Mouse (Mus musculus) lung, adult 2 months (tissue): ENCODE results near the gene Hcn3. TPM values are rescaled to one million over a fixed set of nuclear protein-coding genes. Genes with fewer than 3 reads are reported as not detected.

Experiments used
- DNase-seq: peaks from one replicate; pipeline ENCODE4 v3.0.0; 2022
- H3K4me1 ChIP-seq: fragments of 200-500 bp; 2 replicates; pipeline ENCODE4 v1.6.1; 2011; ENCODE audit warnings: low read length; ENCODE audit not compliant: control insufficient read depth, insufficient read depth
- H3K4me3 ChIP-seq: fragments of 200-500 bp; replicated peaks from 2 replicates; pipeline ENCODE3; 2011; ENCODE audit warnings: low read depth, mild to moderate bottlenecking, control low read depth, low read length; ENCODE audit errors: extremely low read depth
- CTCF ChIP-seq: fragments of 200-500 bp; IDR thresholded peaks from 2 replicates; pipeline ENCODE4 v1.5.1; 2011; ENCODE audit warnings: mild to moderate bottlenecking, low read length, control low read depth; ENCODE audit not compliant: insufficient read depth
- POLR2A ChIP-seq: fragments of 200-500 bp; IDR thresholded peaks from 2 replicates; pipeline ENCODE4 v1.6.1; 2011; ENCODE audit warnings: low read depth, mild to moderate bottlenecking, control low read depth, low read length, borderline replicate concordance; ENCODE audit errors: extremely low read depth
- WGBS: fragments of 180-500 bp; shearing (Covaris S2); methylation state at CpG from one replicate; pipeline ENCODE4 v1.1.7; 2018; 5-methylcytosine and 5-hydroxymethylcytosine counted together
- polyA plus RNA-seq: library from polyadenylated mRNA; depleted of rRNA; stranded (reverse); fragments of >200 nt; gene quantifications from 2 replicates; pipeline ENCODE4 v1.2.3, GENCODE M21; 2012

The Hcn3 gene
- polyA plus RNA-seq, 1 experiment = 0.67 TPM

DNA sequence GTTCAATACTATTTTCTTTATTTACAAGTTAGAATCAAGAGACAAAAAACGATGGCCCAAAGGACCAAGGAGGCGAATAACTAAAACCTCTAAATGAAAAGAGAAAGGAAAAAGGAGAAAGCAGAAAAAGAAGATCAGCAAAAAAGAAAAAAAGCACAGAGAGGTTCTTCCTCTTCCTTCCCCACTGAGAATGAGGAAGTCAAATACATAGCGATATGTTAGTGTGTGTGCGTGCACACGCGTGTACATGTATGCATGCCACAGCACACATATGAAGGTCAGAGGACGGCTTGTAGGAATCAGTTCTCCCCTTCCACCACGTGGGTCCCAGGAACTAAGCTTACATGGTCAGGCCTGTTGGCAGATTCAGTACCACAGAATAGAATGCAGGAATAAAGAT is 3.0 kb downstream of the Hcn3 start:
- TF ChIP-seq CTCF = no peak
- TF ChIP-seq POLR2A = no peak
- Histone ChIP-seq H3K4me3 (no peak overlapping the region), H3K4me1 (peaks cover 3% of the 10 kb centered on the region; the same call in 1 of the 2 replicates)
- WGBS = 77% methylated on average over 8 of the region's 8 CpGs
- DNase-seq = no peak

GRCm38 (mm10) chr3:89152084-89152835 is 7.7 kb downstream of the Hcn3 start:
- Histone ChIP-seq H3K4me1 (no peaks in the 10 kb centered on the region), H3K4me3 (no peak overlapping the region)
- DNase-seq = no peak
- 44% methylated on average over 17 of the region's 17 CpGs for WGBS
- no peak for TF ChIP-seq CTCF
- no peak for TF ChIP-seq POLR2A

- no peaks in the 10 kb centered on the region for H3K4me1 ChIP-seq
- no peak overlapping the region for H3K4me3 ChIP-seq
- TF ChIP-seq CTCF (no peak), POLR2A (no peak)
- 80% methylated on average over 14 of the region's 14 CpGs for WGBS
- no peak for DNase-seq
These were observed 11.4 kb downstream of the Hcn3 start for GRCm38 (mm10) chr3:89148567-89148966.

- WGBS = 11% methylated on average over 15 of the region's 15 CpGs
- TF ChIP-seq POLR2A = no peak
- TF ChIP-seq CTCF = no peak
- H3K4me3 ChIP-seq = no peak overlapping the region
- no peaks in the 10 kb centered on the region for H3K4me1 ChIP-seq
- DNase-seq = no peak
These were observed 12.1 kb downstream of the Hcn3 start for GRCm38 (mm10) chr3:89147979-89148311.

GRCm38 (mm10) chr3:89147101-89147978 is 12.7 kb downstream of the Hcn3 start:
- H3K4me3 ChIP-seq = no peak overlapping the region
- DNase-seq = peak; percentile 27
- H3K4me1 ChIP-seq = no peaks in the 10 kb centered on the region
- WGBS = 29% methylated on average over 26 of the region's 26 CpGs
- TF ChIP-seq POLR2A (no peak), CTCF (no peak)

GRCm38 (mm10) chr3:89145566-89145965 is 14.4 kb downstream of the Hcn3 start:
- 67% methylated on average over 8 of the region's 8 CpGs for WGBS
- no peak for DNase-seq
- Histone ChIP-seq H3K4me1 (no peaks in the 10 kb centered on the region), H3K4me3 (no peak overlapping the region)
- no peak for TF ChIP-seq CTCF
- no peak for TF ChIP-seq POLR2A

DNA sequence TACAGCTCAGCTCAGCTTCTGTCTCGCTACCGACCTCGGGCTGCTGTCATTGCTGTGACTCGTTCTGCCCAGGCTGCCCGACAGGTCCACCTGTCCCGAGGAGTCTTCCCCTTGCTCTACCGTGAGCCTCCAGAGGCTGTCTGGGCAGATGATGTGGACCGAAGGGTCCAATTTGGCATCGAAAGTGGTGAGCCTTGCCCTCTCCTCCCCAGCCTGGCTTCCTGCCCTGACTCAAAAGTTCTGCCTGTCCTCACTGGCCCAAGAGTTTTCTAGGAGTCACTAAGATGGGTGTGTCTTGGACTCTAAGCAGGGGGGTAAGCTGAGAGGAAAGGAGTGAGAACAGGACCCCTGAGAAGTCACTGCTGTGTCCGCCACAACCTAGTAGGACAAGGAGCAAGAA is 15.2 kb downstream of the Hcn3 start:
- 68% methylated on average over 10 of the region's 10 CpGs for WGBS

GRCm38 (mm10) chr3:89136365-89136764 is 23.6 kb downstream of the Hcn3 start:
- no peak for DNase-seq
- 41% methylated on average over 9 of the region's 9 CpGs for WGBS
- TF ChIP-seq CTCF (no peak), POLR2A (no peak)
- no peak overlapping the region for H3K4me3 ChIP-seq
- no peaks in the 10 kb centered on the region for H3K4me1 ChIP-seq

More for the DNA sequence above, 15.2 kb downstream of the Hcn3 start:
- DNase-seq = no peak
- no peak overlapping the region for H3K4me3 ChIP-seq
- no peak for TF ChIP-seq POLR2A
- no peak for TF ChIP-seq CTCF
- no peaks in the 10 kb centered on the region for H3K4me1 ChIP-seq

DNA sequence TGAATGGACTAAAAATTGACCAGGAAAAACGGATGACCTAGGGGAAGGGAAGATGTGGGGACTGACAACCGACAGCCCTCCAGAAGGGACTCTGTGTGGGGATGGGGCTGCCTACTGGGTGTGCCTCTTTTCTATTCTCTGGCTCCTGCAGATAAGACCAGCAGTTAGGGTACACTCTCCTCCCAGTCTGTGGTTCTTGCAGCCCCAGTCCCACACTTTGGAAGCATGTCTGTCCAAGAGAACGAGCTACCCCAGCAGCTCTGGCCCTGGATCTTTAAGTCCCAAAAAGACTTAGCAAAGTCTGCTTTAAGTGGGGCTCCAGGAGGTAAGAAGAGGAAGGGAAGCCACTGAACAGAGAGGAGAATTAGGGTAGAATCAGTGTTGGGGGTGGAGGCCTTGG is 24.0 kb downstream of the Hcn3 start, which contains the start of gene Pklr:
TSS of gene Pklr (plus strand) at position 185 of the 400 bp plus-strand sequence.
- TF ChIP-seq POLR2A (no peak), CTCF (no peak)
- H3K4me1 ChIP-seq = no peaks in the 10 kb centered on the region
- WGBS = 65% methylated on average over 3 of the region's 3 CpGs
- DNase-seq = no peak
- no peak within 1 kb of the TSS for H3K4me3 ChIP-seq
